Mouse (Mus musculus): Measurements from ENCODE around the gene Nckap5. TPM values are rescaled to one million over a fixed set of nuclear protein-coding genes. Genes with fewer than 3 reads are reported as not detected.
A peak's percentile ranks its signal among the peaks of the same experiment; 100 is the strongest.

The Nckap5 gene
- polyA plus RNA-seq, 1 experiment from 2014 or later: 4.8 TPM

GRCm38 (mm10) chr1:126502741-126503140 is 327.9 kb downstream of the Nckap5 start:
- ATAC-seq (ENCODE audit: insufficient read depth, low FRiP score): peak; percentile 21; the same call in 1 of the 2 replicates
- Histone ChIP-seq H3K4me3 (replicated peaks; ENCODE audit: low read length) (no peak overlapping the region), H3K4me2 (ENCODE audit: low read depth, low read length) (no peak overlapping the region), H3K36me3 (ENCODE audit: control insufficient read depth, insufficient read depth, low read length) (no peaks in the 10 kb centered on the region), H3K4me1 (ENCODE audit: control insufficient read depth, insufficient read depth, low read length) (0 out of 2 replicates have a peak, but pooled peaks cover 3% of the 10 kb centered on the region), H3K27ac (ENCODE audit: low read length) (no peak overlapping the region), H3K9me3 (replicated peaks; ENCODE audit: control insufficient read depth, low read length) (no peaks in the 10 kb centered on the region), H3K27me3 (ENCODE audit: control insufficient read depth, insufficient read depth, low read length) (no peaks in the 10 kb centered on the region), H3K9ac (ENCODE audit: low read length) (no peak overlapping the region)
- 48% methylated on average over 2 of the region's 2 CpGs for WGBS

DNA sequence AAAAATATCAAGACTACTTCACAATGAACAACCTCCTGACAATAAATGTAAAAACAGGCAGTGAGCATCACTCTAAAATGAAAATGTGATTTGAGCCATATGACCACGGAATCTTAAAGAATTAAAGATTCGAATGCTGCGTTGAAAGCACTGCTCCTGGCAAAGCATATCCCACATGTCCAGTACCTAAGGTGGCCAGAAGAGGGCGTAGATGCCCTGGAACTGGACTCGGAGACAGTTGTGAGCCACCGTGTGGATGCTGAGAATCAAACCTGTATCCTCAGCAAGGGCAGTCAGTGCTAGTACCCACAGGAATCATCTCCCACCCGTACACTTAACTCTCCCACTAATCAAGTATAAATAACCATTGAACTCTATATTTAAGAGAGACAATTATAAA is 333.9 kb downstream of the Nckap5 start:
- Histone ChIP-seq H3K9me3 (replicated peaks; ENCODE audit: control insufficient read depth, low read length) (no peaks in the 10 kb centered on the region), H3K4me3 (replicated peaks; ENCODE audit: low read length) (no peak overlapping the region), H3K36me3 (ENCODE audit: control insufficient read depth, insufficient read depth, low read length) (no peaks in the 10 kb centered on the region), H3K27me3 (ENCODE audit: control insufficient read depth, insufficient read depth, low read length) (no peaks in the 10 kb centered on the region), H3K9ac (ENCODE audit: low read length) (no peak overlapping the region), H3K4me2 (ENCODE audit: low read depth, low read length) (no peak overlapping the region), H3K4me1 (ENCODE audit: control insufficient read depth, insufficient read depth, low read length) (peaks cover 3% of the 10 kb centered on the region), H3K27ac (ENCODE audit: low read length) (no peak overlapping the region)
- WGBS: 82% methylated on average over 7 of the region's 7 CpGs
- ATAC-seq (ENCODE audit: insufficient read depth, low FRiP score): no peak

DNA sequence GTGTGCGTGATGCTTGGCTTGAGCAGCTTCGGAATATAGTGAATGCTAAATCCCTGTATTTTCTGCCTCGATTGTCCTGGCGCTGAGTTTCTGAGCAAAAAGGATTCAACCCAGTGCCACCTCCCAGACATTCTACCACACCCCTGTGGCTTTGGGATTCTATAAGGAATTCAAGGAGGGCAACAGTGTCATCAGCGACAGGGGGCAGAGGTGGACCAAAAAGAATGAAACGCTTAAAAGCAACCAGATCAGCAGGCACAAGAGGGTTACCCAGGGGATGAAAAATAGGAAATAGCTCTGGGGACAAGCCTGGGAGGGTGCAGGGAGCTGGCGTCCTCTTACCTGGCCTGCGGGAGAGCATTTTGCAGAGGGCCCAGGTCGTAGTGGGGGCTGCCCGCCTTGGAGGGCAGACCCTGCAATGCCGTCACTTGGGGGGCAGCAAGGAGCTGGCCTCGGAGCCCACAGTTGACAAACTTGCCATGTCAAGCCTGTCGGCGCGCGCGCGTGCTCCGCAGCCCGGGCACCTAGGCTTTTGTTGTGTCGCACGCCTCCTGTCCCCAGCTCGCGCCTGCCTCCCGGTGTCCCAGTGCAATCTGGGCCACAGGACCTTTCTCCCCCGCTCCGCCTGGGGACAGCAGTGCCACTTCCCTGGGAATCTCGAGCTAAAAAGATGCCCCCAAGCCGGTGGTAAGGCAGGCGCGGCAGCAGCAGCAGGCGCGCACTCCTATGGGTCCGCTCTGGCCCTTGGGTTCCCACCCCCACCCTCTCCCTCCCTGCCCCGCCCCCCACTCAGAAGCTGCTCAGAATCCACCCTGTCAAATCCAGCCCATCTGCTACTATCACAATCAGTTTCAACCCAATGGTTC is 338.2 kb downstream of the Nckap5 start:
- 8% methylated on average over 35 of the region's 35 CpGs for WGBS
- H3K36me3 ChIP-seq (ENCODE audit: control insufficient read depth, insufficient read depth, low read length): no peaks in the 10 kb centered on the region
- H3K9me3 ChIP-seq (replicated peaks; ENCODE audit: control insufficient read depth, low read length): no peaks in the 10 kb centered on the region
- H3K27ac ChIP-seq (ENCODE audit: low read length): no peak overlapping the region
- peak overlapping the region; percentile 52 for H3K4me3 ChIP-seq (replicated peaks; ENCODE audit: low read length)
- ATAC-seq (ENCODE audit: insufficient read depth, low FRiP score): peak; percentile 33; the same call in 1 of the 2 replicates
- H3K4me2 ChIP-seq (ENCODE audit: low read depth, low read length): peak overlapping the region; percentile 86
- H3K27me3 ChIP-seq (ENCODE audit: control insufficient read depth, insufficient read depth, low read length): peaks cover 3% of the 10 kb centered on the region
- peaks cover 15% of the 10 kb centered on the region for H3K4me1 ChIP-seq (ENCODE audit: control insufficient read depth, insufficient read depth, low read length)
- H3K9ac ChIP-seq (ENCODE audit: low read length): peak overlapping the region; percentile 71

DNA sequence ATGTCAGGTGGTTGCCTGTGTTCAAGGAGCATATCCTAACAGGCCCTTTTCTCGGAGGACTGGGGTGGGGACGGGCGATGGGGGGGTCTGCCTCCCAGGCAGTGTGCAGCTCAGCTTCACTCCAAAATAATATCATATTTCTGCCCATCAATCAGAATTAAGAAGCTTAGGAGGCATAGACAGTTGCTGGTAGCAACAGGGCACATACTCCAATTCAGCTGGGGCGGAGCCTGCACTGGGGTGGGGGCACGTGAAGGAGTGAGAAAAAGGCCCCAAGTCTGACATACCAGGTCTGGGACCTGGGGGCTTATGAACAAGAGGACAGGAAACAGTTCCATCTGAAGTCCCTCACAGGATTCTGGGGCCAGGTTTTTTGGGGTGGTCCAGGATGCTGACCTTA is 339.2 kb downstream of the Nckap5 start:
- whole genome bisulfite sequencing: 76% methylated on average over 5 of the region's 5 CpGs
- Histone ChIP-seq H3K9ac (ENCODE audit: low read length) (no peak overlapping the region), H3K36me3 (ENCODE audit: control insufficient read depth, insufficient read depth, low read length) (no peaks in the 10 kb centered on the region), H3K4me1 (ENCODE audit: control insufficient read depth, insufficient read depth, low read length) (peaks cover 15% of the 10 kb centered on the region), H3K4me3 (replicated peaks; ENCODE audit: low read length) (no peak overlapping the region), H3K27ac (ENCODE audit: low read length) (no peak overlapping the region), H3K9me3 (replicated peaks; ENCODE audit: control insufficient read depth, low read length) (no peaks in the 10 kb centered on the region), H3K4me2 (ENCODE audit: low read depth, low read length) (peak overlapping the region; percentile 86; the same call in 1 of the 2 replicates), H3K27me3 (ENCODE audit: control insufficient read depth, insufficient read depth, low read length) (peaks cover 3% of the 10 kb centered on the region)
- ATAC-seq (ENCODE audit: insufficient read depth, low FRiP score): no peak

- H3K27ac ChIP-seq (ENCODE audit: low read length): peak overlapping the region; percentile 50; the same call in 1 of the 2 replicates
These were observed 340.3 kb downstream of the Nckap5 start for GRCm38 (mm10) chr1:126490256-126490655.

GRCm38 (mm10) chr1:126484664-126485087 is 345.9 kb downstream of the Nckap5 start:
- WGBS: 71% methylated on average over 6 of the region's 6 CpGs
- Histone ChIP-seq H3K36me3 (ENCODE audit: control insufficient read depth, insufficient read depth, low read length) (no peaks in the 10 kb centered on the region), H3K9me3 (replicated peaks; ENCODE audit: control insufficient read depth, low read length) (no peaks in the 10 kb centered on the region), H3K27ac (ENCODE audit: low read length) (no peak overlapping the region), H3K4me1 (ENCODE audit: control insufficient read depth, insufficient read depth, low read length) (peaks cover 8% of the 10 kb centered on the region), H3K9ac (ENCODE audit: low read length) (no peak overlapping the region), H3K27me3 (ENCODE audit: control insufficient read depth, insufficient read depth, low read length) (no peaks in the 10 kb centered on the region), H3K4me3 (replicated peaks; ENCODE audit: low read length) (no peak overlapping the region), H3K4me2 (ENCODE audit: low read depth, low read length) (no peak overlapping the region)
- no peak for ATAC-seq (ENCODE audit: insufficient read depth, low FRiP score)

More at GRCm38 (mm10) chr1:126490256-126490655, 340.3 kb downstream of the Nckap5 start:
- 32% methylated on average over 6 of the region's 6 CpGs for whole genome bisulfite sequencing
- Histone ChIP-seq H3K36me3 (ENCODE audit: control insufficient read depth, insufficient read depth, low read length) (no peaks in the 10 kb centered on the region), H3K4me2 (ENCODE audit: low read depth, low read length) (no peak overlapping the region), H3K9me3 (replicated peaks; ENCODE audit: control insufficient read depth, low read length) (no peaks in the 10 kb centered on the region), H3K4me1 (ENCODE audit: control insufficient read depth, insufficient read depth, low read length) (peaks cover 15% of the 10 kb centered on the region), H3K27me3 (ENCODE audit: control insufficient read depth, insufficient read depth, low read length) (peaks cover 3% of the 10 kb centered on the region), H3K4me3 (replicated peaks; ENCODE audit: low read length) (no peak overlapping the region), H3K9ac (ENCODE audit: low read length) (peak overlapping the region; percentile 26; the same call in 1 of the 2 replicates)
- no peak for ATAC-seq (ENCODE audit: insufficient read depth, low FRiP score)

DNA sequence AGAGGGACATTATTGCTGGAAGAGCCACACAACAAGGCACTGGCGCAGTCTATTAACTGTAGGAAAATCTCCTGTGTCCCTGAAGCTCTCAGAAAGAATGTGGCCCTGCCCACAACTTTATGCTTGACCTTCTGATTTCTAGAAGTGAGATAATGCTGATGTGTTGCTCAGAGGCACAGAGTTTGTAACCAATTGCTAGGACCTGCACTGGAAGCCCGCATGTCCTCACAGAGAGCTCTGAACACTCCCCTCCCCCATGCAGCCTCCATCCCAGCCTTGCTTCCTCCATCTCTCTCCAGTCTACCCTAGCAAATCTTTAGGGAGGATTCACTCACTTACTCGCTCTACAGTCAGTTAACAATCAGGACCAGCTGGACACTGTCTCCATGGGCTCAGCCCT is 346.9 kb downstream of the Nckap5 start:
- ATAC-seq (ENCODE audit: insufficient read depth, low FRiP score): no peak; the same call in 1 of the 2 replicates
- H3K9ac ChIP-seq (ENCODE audit: low read length): no peak overlapping the region
- no peak overlapping the region for H3K4me3 ChIP-seq (replicated peaks; ENCODE audit: low read length)
- no peaks in the 10 kb centered on the region for H3K36me3 ChIP-seq (ENCODE audit: control insufficient read depth, insufficient read depth, low read length)
- no peak overlapping the region for H3K4me2 ChIP-seq (ENCODE audit: low read depth, low read length)
- no peaks in the 10 kb centered on the region for H3K9me3 ChIP-seq (replicated peaks; ENCODE audit: control insufficient read depth, low read length)
- no peaks in the 10 kb centered on the region for H3K27me3 ChIP-seq (ENCODE audit: control insufficient read depth, insufficient read depth, low read length)
- no peak overlapping the region for H3K27ac ChIP-seq (ENCODE audit: low read length)
- H3K4me1 ChIP-seq (ENCODE audit: control insufficient read depth, insufficient read depth, low read length): peaks cover 6% of the 10 kb centered on the region; the same call in 1 of the 2 replicates
- WGBS: 76% methylated on average over 3 of the region's 3 CpGs

DNA sequence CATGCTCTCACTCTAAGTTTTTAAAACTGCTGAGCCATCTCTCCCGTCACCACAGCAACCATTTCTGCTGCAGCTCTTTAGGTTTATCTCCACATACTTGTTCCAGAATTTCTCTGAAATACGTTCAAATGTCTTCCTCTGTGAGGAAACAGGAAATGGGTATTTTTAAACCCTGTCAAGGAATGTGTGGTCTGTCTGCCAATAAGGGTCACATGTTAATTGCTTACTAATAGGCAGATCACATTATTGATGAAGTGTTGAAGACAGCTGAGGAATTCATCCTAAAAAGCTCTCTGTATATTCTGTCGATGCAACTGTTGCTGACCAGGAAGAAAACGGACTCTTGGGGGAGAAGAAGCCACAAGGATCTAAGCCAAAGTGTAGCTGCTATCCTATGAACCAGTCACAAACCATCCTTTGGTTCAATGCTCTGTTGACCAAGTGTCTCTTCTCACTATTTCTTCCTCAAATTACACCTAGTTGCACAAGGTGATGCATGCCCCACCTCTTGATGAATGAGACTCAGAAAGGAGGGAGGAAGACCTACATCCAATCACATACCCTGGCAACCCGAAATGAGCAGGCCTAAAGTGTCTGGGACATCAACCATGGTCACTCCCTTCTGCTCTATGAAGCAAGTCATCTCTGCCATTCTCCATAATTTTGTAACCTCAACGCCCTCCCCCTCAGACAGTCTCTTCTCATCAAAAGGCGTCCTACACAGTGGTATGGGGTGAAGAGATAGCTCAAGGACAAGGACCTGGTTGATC is 349.0 kb downstream of the Nckap5 start:
- ATAC-seq (ENCODE audit: insufficient read depth, low FRiP score): no peak
- Histone ChIP-seq H3K36me3 (ENCODE audit: control insufficient read depth, insufficient read depth, low read length) (no peaks in the 10 kb centered on the region), H3K4me1 (ENCODE audit: control insufficient read depth, insufficient read depth, low read length) (peaks cover 6% of the 10 kb centered on the region; the same call in 1 of the 2 replicates), H3K27me3 (ENCODE audit: control insufficient read depth, insufficient read depth, low read length) (no peaks in the 10 kb centered on the region), H3K27ac (ENCODE audit: low read length) (no peak overlapping the region), H3K9me3 (replicated peaks; ENCODE audit: control insufficient read depth, low read length) (no peaks in the 10 kb centered on the region), H3K9ac (ENCODE audit: low read length) (no peak overlapping the region), H3K4me2 (ENCODE audit: low read depth, low read length) (no peak overlapping the region), H3K4me3 (replicated peaks; ENCODE audit: low read length) (no peak overlapping the region)
- 66% methylated on average over 7 of the region's 7 CpGs for WGBS

GRCm38 (mm10) chr1:126473044-126473443 is 357.6 kb downstream of the Nckap5 start:
- Histone ChIP-seq H3K4me1 (ENCODE audit: control insufficient read depth, insufficient read depth, low read length) (peaks cover 8% of the 10 kb centered on the region; the same call in 1 of the 2 replicates), H3K4me3 (replicated peaks; ENCODE audit: low read length) (no peak overlapping the region), H3K36me3 (ENCODE audit: control insufficient read depth, insufficient read depth, low read length) (no peaks in the 10 kb centered on the region), H3K4me2 (ENCODE audit: low read depth, low read length) (no peak overlapping the region), H3K9ac (ENCODE audit: low read length) (no peak overlapping the region), H3K27me3 (ENCODE audit: control insufficient read depth, insufficient read depth, low read length) (no peaks in the 10 kb centered on the region), H3K9me3 (replicated peaks; ENCODE audit: control insufficient read depth, low read length) (no peaks in the 10 kb centered on the region), H3K27ac (ENCODE audit: low read length) (no peak overlapping the region)
- peak; percentile 47; the same call in 1 of the 2 replicates for ATAC-seq (ENCODE audit: insufficient read depth, low FRiP score)
- WGBS: 35% methylated on average over 5 of the region's 5 CpGs

Measured in stomach, embryonic 16.5 days (tissue).